Mouse (Mus musculus) cerebellum, postnatal 14 days (tissue): ENCODE measurements at regions not wholly inside any gene's neighbourhood (a gene's known extent, or its start where the extent isn't known, plus 50 kb on each side); places are given as distances from the start of the nearest gene placed in this dataset.

Experiments used
- DNase-seq, 2 experiments: peaks; one replicate each; pipeline ENCODE4 v3.0.0; 2021; ENCODE audit warnings: mixed read lengths in 2 of 2

DNA sequence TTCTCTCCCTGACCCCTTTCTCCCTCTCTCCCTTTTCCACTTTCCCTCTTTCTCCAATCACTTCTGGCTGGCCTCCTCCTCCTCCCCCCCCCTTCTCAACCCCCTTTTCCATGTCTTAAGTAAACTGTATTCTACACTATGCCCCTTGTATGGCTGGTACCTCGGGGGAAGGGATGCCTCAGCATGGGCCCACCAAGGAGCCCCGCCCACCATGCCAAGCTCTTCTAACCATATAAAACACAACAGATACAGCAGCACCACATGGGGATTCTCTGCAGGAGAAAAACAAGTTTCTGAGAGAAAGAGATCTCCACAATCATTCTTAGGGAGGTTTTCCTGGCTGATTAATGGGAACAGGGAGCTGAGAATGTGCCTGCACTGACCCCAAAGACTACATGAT, 196.6 kb upstream of the Trib2 start:
- no peak for DNase-seq

GRCm38 (mm10) chr12:16012081-16012480, 195.4 kb upstream of the Trib2 start:
- DNase-seq: no peak

GRCm38 (mm10) chr12:16009822-16010620, 193.3 kb upstream of the Trib2 start:
- peak; percentile 45 to 46 for DNase-seq

DNA sequence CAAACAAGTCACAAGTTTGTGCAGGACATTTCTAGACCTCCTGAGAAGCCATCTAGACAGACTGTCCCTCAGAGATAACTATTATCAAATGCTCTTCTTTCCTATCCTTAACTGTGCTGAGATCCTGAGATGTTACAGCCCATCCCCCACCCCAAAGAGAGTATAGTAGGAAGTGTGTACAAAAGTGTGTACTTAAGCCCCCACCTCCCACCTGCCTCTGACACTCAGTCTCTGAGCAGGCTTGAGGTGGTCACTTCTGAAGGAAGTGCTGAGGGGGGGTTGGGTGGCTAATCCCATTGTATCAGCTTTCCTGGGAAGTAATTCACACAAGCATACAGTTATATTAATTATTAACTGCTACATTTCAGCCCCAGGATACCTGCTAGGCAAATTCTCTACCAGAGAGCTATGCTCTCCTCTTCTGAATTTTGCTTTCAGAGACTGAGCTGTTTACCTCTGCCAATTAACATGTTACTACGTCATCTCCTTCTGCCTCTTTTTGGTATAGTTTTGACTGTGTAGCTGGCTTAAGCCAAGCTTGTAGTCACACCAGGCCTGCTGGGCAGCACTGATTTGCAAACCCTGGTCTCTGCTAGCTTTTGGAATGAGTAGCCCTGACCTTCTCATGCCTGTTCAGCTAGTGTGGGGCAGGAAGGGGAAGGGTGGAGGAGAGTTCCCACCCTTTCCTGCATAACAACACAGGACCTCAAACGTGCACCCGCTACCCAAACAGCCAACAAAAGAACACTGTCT, 192.2 kb upstream of the Trib2 start:
- peak; percentile 20 to 22 for DNase-seq

- no peak for DNase-seq
Measured at GRCm38 (mm10) chr12:16008261-16008660, 191.5 kb upstream of the Trib2 start.

- DNase-seq: no peak
Measured at GRCm38 (mm10) chr12:16006688-16007087, 190.0 kb upstream of the Trib2 start.

DNA sequence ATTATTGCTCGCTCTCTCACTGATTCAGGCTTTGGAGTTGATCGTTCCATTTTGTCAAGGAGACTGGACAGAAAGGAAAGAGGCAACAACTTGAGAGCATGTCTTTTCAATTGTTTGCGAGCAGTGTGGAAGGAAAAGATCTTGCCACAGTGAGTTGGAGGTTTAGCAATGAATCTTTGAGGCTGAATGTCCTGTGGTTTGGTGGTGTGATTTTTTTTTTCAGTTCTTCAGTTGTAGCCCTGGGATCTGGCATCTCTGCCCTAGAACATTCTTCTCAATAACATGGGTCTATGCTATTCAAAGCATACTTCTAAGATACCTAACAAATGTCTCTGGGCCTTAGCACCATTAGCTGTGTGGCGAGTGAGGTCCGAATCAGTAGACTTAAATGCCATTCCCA, 189.6 kb upstream of the Trib2 start:
- no peak for DNase-seq

DNA sequence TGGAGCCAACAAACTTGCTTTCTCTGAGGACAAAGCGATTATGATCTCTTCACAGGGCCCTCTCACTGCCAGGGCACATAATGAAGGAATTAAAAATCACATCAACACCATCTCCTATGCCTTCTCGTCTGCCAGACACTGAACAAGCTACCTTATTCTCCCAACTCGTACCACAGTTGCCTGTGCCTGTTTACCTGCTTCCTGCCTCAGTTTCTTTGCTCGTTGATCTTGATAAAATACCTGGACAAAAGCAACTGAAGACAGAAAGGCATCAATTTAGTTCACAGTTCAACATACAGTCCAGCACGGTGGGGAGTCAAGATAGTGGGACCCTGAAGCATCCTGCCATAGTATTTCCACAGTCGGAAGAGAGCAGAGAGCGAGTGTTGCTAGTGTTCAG, 185.1 kb upstream of the Trib2 start:
- DNase-seq: no peak

DNA sequence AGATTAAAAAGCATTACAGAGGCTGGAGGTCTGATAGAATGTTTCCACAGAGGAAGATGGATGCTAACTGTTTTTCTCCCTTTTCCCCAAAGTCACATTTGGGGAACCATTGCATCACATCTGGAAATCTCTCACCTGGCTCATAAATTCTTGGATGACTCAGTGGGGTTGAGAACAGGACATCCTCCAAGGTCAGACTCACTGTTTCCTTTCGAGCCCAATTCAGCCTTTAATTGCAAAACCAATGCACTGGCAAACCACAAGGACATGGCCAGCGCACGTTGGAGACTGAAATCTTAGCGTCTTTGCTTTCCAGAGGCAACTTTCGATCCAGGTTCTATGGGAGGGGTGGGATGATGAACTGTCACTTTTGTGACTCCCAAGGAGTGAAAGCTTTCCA, 184.5 kb upstream of the Trib2 start:
- DNase-seq: no peak

DNA sequence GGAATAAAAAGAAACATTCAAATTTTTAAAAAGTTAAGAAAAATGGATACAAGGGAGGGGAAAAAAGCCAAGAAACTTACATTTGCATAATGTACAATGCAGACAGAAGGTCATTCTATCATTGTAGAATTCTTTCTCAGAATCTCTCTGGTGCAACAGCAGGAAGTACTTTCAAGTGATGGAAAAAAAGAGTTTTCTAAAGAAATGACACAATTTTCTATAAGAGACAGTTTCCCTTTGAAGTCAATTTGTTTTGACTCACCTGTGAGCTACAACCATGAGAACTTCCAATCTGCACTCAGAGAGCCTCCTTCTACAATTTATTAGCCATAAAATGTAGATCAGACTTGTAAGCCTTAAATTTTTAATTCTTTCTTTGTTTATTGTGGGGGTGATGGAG, 181.6 kb upstream of the Trib2 start:
- no peak for DNase-seq

- no peak for DNase-seq
Measured at GRCm38 (mm10) chr12:15993866-15994265, 177.1 kb upstream of the Trib2 start.

DNA sequence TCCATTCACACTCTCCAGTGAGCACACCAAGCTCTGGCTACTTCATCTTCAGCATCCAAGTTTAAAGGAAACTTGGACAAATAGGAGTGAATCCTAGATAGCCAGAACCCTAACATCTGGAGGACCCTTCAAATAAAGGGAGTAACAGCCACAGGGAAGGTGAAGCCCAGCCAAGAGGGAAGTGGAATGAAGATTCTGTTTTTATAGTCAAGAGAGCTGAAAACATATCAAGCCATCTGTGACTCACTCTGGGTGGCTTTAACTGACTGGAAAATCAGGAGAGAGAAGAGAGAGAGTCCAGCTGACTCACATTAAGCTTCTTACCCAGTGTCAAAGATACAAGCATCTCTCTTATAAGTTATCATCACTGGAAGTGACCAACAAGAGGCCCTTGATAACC, 169.6 kb upstream of the Trib2 start:
- DNase-seq: no peak

GRCm38 (mm10) chr12:15985649-15986048, 168.9 kb upstream of the Trib2 start:
- DNase-seq: no peak

GRCm38 (mm10) chr12:15983591-15984300, 167.0 kb upstream of the Trib2 start:
- DNase-seq: no peak

DNA sequence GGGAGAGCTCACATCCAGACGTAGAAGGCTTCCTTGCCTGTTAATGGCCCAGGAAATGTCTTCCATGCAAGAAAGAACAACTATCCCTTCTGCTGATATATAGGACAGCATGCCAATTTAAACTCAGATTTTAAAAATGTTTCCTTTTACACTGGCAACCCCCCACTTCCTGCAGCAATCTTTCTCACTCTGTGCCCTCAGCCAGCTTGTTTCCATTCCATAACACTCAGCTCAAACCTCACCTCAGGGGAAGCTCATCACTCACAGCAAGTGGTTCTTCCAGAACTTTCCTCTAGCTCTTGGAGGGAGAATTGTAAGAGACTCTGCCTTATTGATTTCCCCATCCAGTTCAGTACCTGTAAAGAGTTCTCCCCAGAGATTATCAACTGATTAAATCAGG, 165.0 kb upstream of the Trib2 start:
- no peak for DNase-seq

DNA sequence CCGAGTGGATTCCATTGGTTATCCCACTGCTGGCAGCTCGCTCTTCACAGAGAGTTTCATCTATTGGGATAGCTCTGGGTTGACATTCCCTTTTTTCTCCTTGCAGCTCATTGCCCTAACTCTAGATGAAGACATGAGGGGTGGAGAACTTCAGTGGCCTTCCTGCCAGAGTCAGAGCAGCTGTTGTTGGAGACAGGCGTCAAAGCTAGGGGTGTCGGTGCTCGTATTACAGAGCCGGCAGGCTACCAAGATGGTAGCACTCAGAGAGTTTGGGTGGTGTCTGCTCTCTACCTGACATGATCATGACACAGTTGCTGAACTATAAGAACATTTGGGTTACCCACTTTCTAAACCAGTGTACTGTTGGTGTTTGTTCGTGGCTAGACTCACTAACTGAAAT, 162.5 kb upstream of the Trib2 start:
- no peak for DNase-seq

- DNase-seq: no peak
Measured at GRCm38 (mm10) chr12:15971786-15972185, 155.1 kb upstream of the Trib2 start.

- no peak for DNase-seq
Measured at GRCm38 (mm10) chr12:15970262-15970661, 153.5 kb upstream of the Trib2 start.

GRCm38 (mm10) chr12:15967550-15968102, 150.9 kb upstream of the Trib2 start:
- no peak for DNase-seq

DNA sequence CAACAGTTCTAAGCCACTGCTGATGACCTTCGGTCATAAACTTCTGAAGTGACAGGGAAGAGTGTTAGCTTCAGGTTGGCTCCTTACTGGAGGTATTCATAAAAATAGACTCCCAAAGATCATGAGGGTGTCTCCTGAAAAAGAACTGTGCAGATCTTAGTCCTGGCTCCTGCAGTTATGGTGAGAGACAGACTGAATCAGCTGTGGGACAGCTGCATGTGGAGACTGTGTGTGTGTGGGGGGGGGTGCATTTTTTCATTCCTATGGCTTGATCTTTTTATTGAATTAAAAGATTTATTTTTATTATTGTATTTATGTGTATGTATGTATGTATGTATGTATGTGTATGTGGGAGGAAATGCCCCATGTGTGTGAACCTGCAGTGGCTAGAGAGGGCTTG, 149.9 kb upstream of the Trib2 start:
- DNase-seq: no peak

GRCm38 (mm10) chr12:15965921-15966320, 149.2 kb upstream of the Trib2 start:
- no peak for DNase-seq

GRCm38 (mm10) chr12:15964073-15964472, 147.4 kb upstream of the Trib2 start:
- DNase-seq: no peak

- no peak for DNase-seq
Measured at GRCm38 (mm10) chr12:15961834-15962233, 145.1 kb upstream of the Trib2 start.
